Mouse (Mus musculus) skeletal muscle tissue, adult 2 months (tissue): ENCODE measurements around the gene Ebf1.
A peak's percentile ranks its signal among the peaks of the same experiment; 100 is the strongest.

Experiments
- DNase-seq: peaks from one replicate; pipeline ENCODE4 v3.0.0-alpha.2; 2012; ENCODE audit warnings: low read depth, low spot score

The Ebf1 gene

GRCm38 (mm10) chr11:44833351-44833996 is 216.4 kb downstream of the Ebf1 start:
- no peak for DNase-seq

GRCm38 (mm10) chr11:44835166-44835565 is 218.0 kb downstream of the Ebf1 start:
- DNase-seq, result no peak

GRCm38 (mm10) chr11:44837592-44837991 is 220.5 kb downstream of the Ebf1 start:
- DNase-seq, result no peak

GRCm38 (mm10) chr11:44841127-44842056 is 224.3 kb downstream of the Ebf1 start:
- DNase-seq, result no peak

GRCm38 (mm10) chr11:44851874-44852273 is 234.8 kb downstream of the Ebf1 start:
- no peak for DNase-seq

GRCm38 (mm10) chr11:44852921-44853320 is 235.8 kb downstream of the Ebf1 start:
- no peak for DNase-seq

- DNase-seq, result no peak
Observed at GRCm38 (mm10) chr11:44854496-44854895, 237.4 kb downstream of the Ebf1 start.

GRCm38 (mm10) chr11:44861108-44861507 is 244.0 kb downstream of the Ebf1 start:
- no peak for DNase-seq

- no peak for DNase-seq
Observed at GRCm38 (mm10) chr11:44863910-44864309, 246.8 kb downstream of the Ebf1 start.

GRCm38 (mm10) chr11:44866476-44867149 is 249.5 kb downstream of the Ebf1 start:
- DNase-seq, result peak; percentile 17

- DNase-seq, result no peak
Observed at GRCm38 (mm10) chr11:44867433-44867832, 250.3 kb downstream of the Ebf1 start.

GRCm38 (mm10) chr11:44873876-44874275 is 256.8 kb downstream of the Ebf1 start:
- DNase-seq, result no peak

GRCm38 (mm10) chr11:44875171-44875570 is 258.1 kb downstream of the Ebf1 start:
- DNase-seq, result no peak

- no peak for DNase-seq
Observed at GRCm38 (mm10) chr11:44881056-44881683, 264.1 kb downstream of the Ebf1 start.

- no peak for DNase-seq
Observed at GRCm38 (mm10) chr11:44882476-44882970, 265.4 kb downstream of the Ebf1 start.

- DNase-seq, result no peak
Observed at GRCm38 (mm10) chr11:44884337-44884736, 267.2 kb downstream of the Ebf1 start.

GRCm38 (mm10) chr11:44886897-44887296 is 269.8 kb downstream of the Ebf1 start:
- no peak for DNase-seq

GRCm38 (mm10) chr11:44887691-44888090 is 270.6 kb downstream of the Ebf1 start:
- DNase-seq, result no peak

- DNase-seq, result no peak
Observed at GRCm38 (mm10) chr11:44888390-44888789, 271.3 kb downstream of the Ebf1 start.

GRCm38 (mm10) chr11:44892814-44893521 is 275.9 kb downstream of the Ebf1 start:
- DNase-seq, result no peak

- DNase-seq, result no peak
Observed at GRCm38 (mm10) chr11:44893986-44894385, 276.9 kb downstream of the Ebf1 start.
